Mouse (Mus musculus) kidney, adult 2 months (tissue): ENCODE measurements at regions not wholly inside any gene's neighbourhood (a gene's known extent, or its start where the extent isn't known, plus 50 kb on each side); places are given as distances from the start of the nearest gene placed in this dataset.

ENCODE experiments used
- CTCF ChIP-seq: fragments of 200-500 bp; conservative IDR thresholded peaks from 2 replicates; pipeline ENCODE4 v1.5.1; 2011; ENCODE audit warnings: low read depth, mild to moderate bottlenecking, control low read depth, low read length, moderate library complexity, mixed read lengths; ENCODE audit not compliant: insufficient read depth, insufficient read length
- POLR2A ChIP-seq: fragments of 200-500 bp; IDR thresholded peaks from one replicate; pipeline ENCODE4 v1.6.1; 2011; ENCODE audit warnings: low read depth, low read length, control low read depth

GRCm38 (mm10) chr12:45211131-45211530 lies 136.6 kb upstream of the Stxbp6 start:
- TF ChIP-seq CTCF (no peak), POLR2A (no peak)
